Mouse (Mus musculus) forebrain, embryonic 16.5 days (tissue): ENCODE measurements around the gene Zfp536. TPM values are rescaled to one million over a fixed set of nuclear protein-coding genes. Genes with fewer than 3 reads are reported as not detected.

Experiments
- ATAC-seq: fragments of 200-750 bp; cut with Nextera tagmentation; 2 replicates; pipeline ENCODE4 v1.8.0; 2017; ENCODE audit warnings: mild to moderate bottlenecking, moderate library complexity
- H3K27ac ChIP-seq: fragments of 300-500 bp; sonication (generic); 2 replicates; pipeline ENCODE4 v1.5.1; 2014; ENCODE audit warnings: low read length, control low read depth
- H3K27me3 ChIP-seq: fragments of 300-500 bp; sonication (generic); replicated peaks from 2 replicates; pipeline ENCODE4 v1.6.1; 2014; ENCODE audit warnings: low read length; ENCODE audit not compliant: control insufficient read depth, insufficient read depth
- H3K36me3 ChIP-seq: fragments of 300-500 bp; sonication (generic); 2 replicates; pipeline ENCODE4 v1.6.1; 2014; ENCODE audit not compliant: control insufficient read depth, insufficient read depth
- H3K4me1 ChIP-seq: fragments of 300-500 bp; sonication (generic); replicated peaks from 2 replicates; pipeline ENCODE4 v1.6.1; 2014; ENCODE audit warnings: low read length; ENCODE audit not compliant: control insufficient read depth, insufficient read depth
- H3K4me2 ChIP-seq: fragments of 300-500 bp; sonication (generic); 2 replicates; pipeline ENCODE4 v1.6.1; 2014; ENCODE audit warnings: mild to moderate bottlenecking, low read length, control low read depth
- H3K4me3 ChIP-seq: fragments of 300-500 bp; sonication (generic); replicated peaks from 2 replicates; pipeline ENCODE4 v1.5.1; 2014; ENCODE audit warnings: mild to moderate bottlenecking, low read length, control low read depth
- H3K9ac ChIP-seq: fragments of 300-500 bp; sonication (generic); replicated peaks from 2 replicates; pipeline ENCODE4 v1.6.1; 2014; ENCODE audit warnings: low read depth, low read length, control low read depth
- H3K9me3 ChIP-seq: fragments of 300-500 bp; sonication (generic); 2 replicates; pipeline ENCODE4 v1.6.1; 2016; ENCODE audit warnings: low read length; ENCODE audit not compliant: control insufficient read depth
- WGBS: fragments of 180-500 bp; shearing (Covaris S2); extraction: QIAGEN DNeasy Blood & Tissue Kit; methylation state at CpG from one replicate; pipeline ENCODE4 v1.1.7; 2014; 5-methylcytosine and 5-hydroxymethylcytosine counted together
- polyA plus RNA-seq: library from polyadenylated mRNA; unstranded; fragments of >200 nt; fragmentation: Nextera tagmentation; extraction: Ambion mirVana; gene quantifications from 2 replicates; pipeline ENCODE4 v1.2.1, GENCODE M21; 2015

Gene Zfp536
- polyA plus RNA-seq, 1 experiment from 2014 or later = 31.1 TPM

DNA sequence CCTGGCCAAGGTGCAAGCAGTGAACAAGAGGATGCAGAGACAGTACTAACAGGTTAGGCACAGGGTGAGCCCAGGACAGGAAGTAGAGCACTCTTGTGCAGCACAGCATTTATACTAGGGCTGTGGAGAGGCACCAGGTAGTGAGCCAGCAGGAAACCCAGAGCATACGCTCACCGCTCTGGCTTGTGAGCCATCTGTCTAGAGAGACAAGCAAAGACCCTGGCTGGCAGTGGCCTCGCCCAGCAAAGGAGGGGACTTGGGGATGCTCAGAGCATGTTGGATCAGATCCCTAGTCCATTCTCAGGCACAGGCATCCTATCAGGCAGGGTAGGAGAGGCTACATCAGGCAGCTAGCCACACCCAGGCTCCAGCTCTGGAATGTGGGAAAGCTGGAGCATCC is 88.2 kb downstream of the Zfp536 start:
- Histone ChIP-seq H3K4me1 (peaks cover 16% of the 10 kb centered on the region), H3K36me3 (no peaks in the 10 kb centered on the region), H3K4me3 (no peak overlapping the region), H3K9ac (no peak overlapping the region), H3K9me3 (no peaks in the 10 kb centered on the region), H3K4me2 (no peak overlapping the region), H3K27me3 (no peaks in the 10 kb centered on the region), H3K27ac (no peak overlapping the region)
- 59% methylated on average over 3 of the region's 3 CpGs for WGBS
- no peak for ATAC-seq

DNA sequence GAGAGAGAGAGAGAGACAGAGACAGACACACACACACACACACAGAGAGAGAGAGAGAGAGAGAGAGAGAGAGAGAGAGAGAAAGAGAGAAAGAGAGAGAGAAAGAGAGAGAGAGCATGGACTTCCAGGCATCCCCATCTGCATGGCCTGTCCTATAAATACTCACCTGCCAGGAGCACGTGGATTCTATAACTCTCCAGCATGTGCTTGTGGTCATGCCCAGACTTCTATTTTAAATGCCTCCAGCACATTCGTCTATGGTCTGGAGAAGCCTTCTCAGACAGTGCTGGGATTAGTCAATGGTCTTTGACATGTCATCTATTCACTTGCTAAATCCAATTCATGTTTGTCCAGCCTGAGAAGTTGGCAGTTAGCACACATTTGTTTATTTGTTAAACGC is 92.1 kb downstream of the Zfp536 start:
- Histone ChIP-seq H3K36me3 (no peaks in the 10 kb centered on the region), H3K9ac (no peak overlapping the region), H3K27me3 (no peaks in the 10 kb centered on the region), H3K27ac (no peak overlapping the region), H3K4me3 (no peak overlapping the region), H3K4me1 (0 out of 2 replicates have a peak, but pooled peaks cover 2% of the 10 kb centered on the region), H3K4me2 (no peak overlapping the region), H3K9me3 (no peaks in the 10 kb centered on the region)
- ATAC-seq = no peak
- 52% methylated on average over 3 of the region's 3 CpGs for WGBS

DNA sequence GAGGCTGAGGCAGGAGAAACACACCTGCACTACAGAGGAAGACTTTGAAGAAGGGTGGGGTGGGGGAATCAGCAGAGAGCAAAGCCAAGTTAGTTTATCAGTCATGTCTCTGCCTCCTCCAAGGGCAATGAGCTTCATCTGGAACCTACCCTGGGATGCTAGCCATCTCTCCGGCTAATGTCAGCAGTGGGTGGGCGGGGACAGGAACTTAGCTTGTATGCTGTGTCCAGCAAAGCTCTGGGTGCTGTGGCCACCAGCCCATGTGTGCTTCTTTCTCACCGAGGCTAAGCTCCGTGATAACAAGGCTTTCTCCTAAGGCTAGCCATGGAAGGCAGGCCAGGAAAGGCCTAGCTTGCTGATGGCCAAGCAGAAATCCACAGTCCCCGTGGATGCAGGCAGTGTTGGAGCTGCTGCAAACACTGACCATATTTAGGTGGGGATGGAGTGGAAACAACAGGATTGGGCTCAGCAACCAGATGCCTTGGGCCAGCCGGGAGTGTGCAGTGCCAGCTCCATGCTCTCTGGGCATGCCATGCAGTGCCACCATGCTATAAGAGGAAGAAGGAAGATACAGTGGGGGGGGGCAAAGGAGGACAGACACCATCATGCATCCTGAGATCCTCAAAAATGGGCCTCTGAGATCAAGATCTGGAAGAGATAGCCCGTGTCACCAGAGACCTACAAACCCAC is 109.6 kb downstream of the Zfp536 start:
- Histone ChIP-seq H3K4me3 (no peak overlapping the region), H3K4me1 (peaks cover 16% of the 10 kb centered on the region), H3K9ac (no peak overlapping the region), H3K27ac (no peak overlapping the region), H3K4me2 (no peak overlapping the region), H3K9me3 (no peaks in the 10 kb centered on the region), H3K27me3 (no peaks in the 10 kb centered on the region), H3K36me3 (no peaks in the 10 kb centered on the region)
- 95% methylated on average over 7 of the region's 7 CpGs for WGBS
- ATAC-seq = no peak

DNA sequence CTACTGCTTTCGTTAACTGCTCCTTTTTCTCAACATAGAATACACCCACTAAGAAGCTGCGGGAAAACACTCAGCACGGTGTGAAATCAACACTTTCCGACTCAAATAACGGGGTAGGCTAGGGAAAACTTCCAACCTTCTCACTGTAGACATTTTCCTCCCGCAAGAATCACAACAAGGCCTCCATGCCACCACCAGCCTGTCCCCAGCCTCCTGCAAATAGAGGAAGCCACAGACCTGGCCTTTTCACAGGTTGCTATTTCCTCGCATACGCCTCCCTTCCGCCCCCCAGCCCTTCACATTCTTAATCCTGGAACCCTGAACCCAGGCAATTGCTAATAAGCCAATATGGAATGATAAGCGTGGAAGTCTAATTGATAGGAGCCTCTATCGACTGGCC is 124.8 kb downstream of the Zfp536 start:
- 72% methylated on average over 11 of the region's 11 CpGs for WGBS
- Histone ChIP-seq H3K4me2 (no peak overlapping the region), H3K9me3 (no peaks in the 10 kb centered on the region), H3K9ac (no peak overlapping the region), H3K4me3 (no peak overlapping the region), H3K36me3 (no peaks in the 10 kb centered on the region), H3K27me3 (no peaks in the 10 kb centered on the region), H3K27ac (no peak overlapping the region), H3K4me1 (peaks cover 24% of the 10 kb centered on the region)
- ATAC-seq = no peak

DNA sequence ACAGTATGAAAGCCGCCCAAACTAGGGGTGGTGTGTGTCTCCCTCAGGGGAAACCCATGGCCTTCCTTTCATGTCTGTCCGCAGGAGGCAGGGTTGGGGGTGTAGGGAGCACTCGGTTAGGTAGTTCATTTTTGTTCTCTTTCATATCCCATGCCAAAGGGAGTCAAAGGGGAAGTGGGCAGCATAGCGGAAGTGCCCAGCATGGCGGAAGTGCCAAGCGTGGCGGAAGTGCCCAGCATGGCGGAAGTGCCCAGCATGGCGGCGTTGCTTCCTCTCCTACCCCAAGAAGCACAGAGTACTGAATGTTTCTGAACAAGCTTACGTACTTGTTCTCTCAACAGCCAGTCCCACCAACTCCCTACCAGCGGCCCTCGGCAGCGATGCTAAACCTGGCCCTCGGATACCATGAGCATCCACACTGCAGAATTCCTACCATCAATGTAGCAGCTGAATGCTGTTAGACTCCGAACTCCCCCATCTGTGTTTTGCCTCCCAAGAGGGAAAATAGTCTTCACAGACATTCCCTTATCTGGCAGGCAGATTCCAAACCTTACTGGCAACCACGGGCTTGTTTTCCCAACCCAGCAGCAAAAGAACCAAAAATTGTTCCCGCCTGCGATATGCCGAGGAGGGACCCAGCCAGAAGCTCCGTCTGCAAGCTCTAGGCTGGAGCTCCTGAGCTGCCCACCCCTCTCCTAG is 125.4 kb downstream of the Zfp536 start:
- Histone ChIP-seq H3K4me3 (no peak overlapping the region), H3K9me3 (no peaks in the 10 kb centered on the region), H3K36me3 (no peaks in the 10 kb centered on the region), H3K27ac (no peak overlapping the region), H3K4me1 (peaks cover 24% of the 10 kb centered on the region), H3K4me2 (no peak overlapping the region), H3K27me3 (no peaks in the 10 kb centered on the region), H3K9ac (no peak overlapping the region)
- WGBS = 79% methylated on average over 21 of the region's 21 CpGs
- ATAC-seq = peak; percentile 52

DNA sequence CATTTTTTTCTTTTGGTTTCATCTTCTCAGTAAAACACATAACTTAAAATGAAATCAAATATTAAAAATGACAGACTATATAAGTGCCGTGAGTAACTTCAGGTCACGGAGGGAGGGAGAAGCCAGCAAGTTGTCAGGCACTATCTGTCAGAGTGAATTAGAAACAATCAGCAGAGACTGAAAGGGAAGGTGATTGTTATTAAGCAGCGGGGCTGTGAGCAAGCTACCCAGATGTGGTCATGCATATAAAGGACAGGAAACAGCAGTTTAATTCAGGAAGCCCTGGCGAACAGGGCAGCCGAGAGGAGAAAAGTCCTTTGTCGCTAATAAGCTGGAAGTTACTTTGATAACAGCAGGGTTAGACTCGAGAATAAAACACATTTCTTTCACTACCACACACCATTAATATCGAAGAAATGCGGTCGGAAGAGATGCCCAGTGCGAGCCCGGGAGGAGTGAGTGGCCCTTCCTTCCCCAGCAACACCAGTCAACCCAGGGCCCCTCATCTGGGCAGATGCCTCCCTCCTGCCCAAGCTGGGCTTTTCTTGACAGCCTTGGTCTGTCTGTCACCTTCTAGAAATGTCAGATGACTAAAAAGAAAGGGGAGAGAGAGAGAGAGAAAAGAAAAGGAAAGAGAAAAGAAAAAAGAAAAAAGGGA is 133.6 kb downstream of the Zfp536 start:
- Histone ChIP-seq H3K36me3 (no peaks in the 10 kb centered on the region), H3K4me2 (no peak overlapping the region), H3K9ac (no peak overlapping the region), H3K27me3 (no peaks in the 10 kb centered on the region), H3K4me1 (peaks cover 9% of the 10 kb centered on the region), H3K27ac (no peak overlapping the region), H3K9me3 (no peaks in the 10 kb centered on the region), H3K4me3 (no peak overlapping the region)
- WGBS = 24% methylated on average over 12 of the region's 12 CpGs
- 0 out of 2 replicates have a peak, but pooled peaks have one; percentile 18 for ATAC-seq

DNA sequence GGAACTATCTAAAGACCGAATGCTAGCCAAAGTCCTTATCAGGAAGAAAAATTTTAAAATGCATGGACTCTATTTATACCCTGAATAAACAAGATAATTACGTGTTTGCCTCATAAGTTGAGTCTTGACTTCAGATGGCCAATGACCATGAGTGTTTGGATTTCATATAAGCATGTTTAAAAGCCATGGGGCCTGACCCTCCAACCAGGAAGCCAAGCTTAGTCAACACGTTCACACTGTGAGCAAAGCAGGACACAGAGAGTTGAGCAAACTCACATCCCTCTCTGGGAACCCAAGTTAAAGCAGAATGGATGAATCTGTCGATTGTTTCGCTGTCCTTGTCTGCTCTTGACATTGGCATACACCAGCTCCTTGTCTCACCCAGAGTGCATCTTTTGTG is 138.6 kb downstream of the Zfp536 start:
- no peak overlapping the region for H3K27ac ChIP-seq
- H3K9me3 ChIP-seq = no peaks in the 10 kb centered on the region
- H3K4me2 ChIP-seq = no peak overlapping the region
- no peak for ATAC-seq
- H3K27me3 ChIP-seq = no peaks in the 10 kb centered on the region
- H3K4me1 ChIP-seq = peaks cover 2% of the 10 kb centered on the region
- no peaks in the 10 kb centered on the region for H3K36me3 ChIP-seq
- H3K9ac ChIP-seq = no peak overlapping the region
- 88% methylated on average over 5 of the region's 5 CpGs for WGBS
- no peak overlapping the region for H3K4me3 ChIP-seq

DNA sequence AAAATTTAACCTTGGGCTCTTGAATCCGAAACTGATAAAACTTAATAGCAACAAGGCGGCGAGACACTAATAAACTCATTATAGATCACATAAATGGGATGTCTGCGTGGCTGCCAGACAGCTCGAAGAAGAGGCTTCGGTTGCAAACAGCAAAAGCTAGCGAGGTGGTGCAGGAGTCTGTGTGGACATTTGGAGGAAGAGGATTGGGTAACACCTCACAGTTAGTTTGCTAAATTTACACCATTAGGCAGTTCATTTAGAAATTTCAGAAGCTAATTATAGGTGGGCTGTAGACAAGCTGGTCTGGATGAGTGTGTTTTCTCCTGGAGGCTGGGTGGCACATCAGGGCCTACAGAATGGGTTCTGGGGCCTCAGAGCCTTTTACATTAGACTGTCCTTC is 143.0 kb downstream of the Zfp536 start:
- Histone ChIP-seq H3K4me2 (no peak overlapping the region), H3K4me1 (peaks cover 16% of the 10 kb centered on the region), H3K36me3 (no peaks in the 10 kb centered on the region), H3K27me3 (no peaks in the 10 kb centered on the region), H3K4me3 (no peak overlapping the region), H3K9me3 (no peaks in the 10 kb centered on the region), H3K27ac (no peak overlapping the region), H3K9ac (no peak overlapping the region)
- ATAC-seq = no peak
- 69% methylated on average over 7 of the region's 7 CpGs for WGBS

DNA sequence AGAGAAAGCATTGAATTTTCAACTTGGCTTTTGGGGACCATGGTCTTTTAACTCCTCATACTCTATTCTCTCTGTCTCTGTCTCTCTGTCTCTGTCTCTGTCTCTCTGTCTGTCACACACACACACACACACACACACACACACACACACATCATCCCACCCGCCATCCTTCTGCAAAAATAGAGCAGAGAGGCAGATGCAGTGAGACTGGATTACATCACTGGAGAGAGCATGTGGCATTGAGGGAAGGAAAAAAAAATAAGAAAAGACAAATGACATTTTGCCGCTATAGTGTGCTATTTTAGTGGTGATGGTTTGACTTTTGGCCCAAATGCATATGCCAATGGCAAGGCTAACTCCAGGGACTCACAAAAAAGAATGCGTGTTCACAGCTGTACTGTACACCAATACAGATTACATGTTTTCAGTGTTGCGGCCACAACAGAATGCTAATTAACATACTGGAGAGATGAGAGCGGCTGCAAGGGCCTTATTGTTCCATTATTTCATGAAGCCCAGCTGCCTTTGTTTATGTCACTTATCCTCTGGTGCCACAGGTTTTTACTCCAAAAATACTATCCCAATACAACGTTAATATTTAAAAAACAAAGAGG is 145.4 kb downstream of the Zfp536 start:
- Histone ChIP-seq H3K9ac (no peak overlapping the region; the same call in 1 of the 2 replicates), H3K36me3 (no peaks in the 10 kb centered on the region), H3K4me1 (peaks cover 31% of the 10 kb centered on the region), H3K27ac (peak overlapping the region; percentile 41), H3K4me3 (no peak overlapping the region), H3K27me3 (no peaks in the 10 kb centered on the region), H3K4me2 (no peak overlapping the region), H3K9me3 (no peaks in the 10 kb centered on the region)
- ATAC-seq = no peak; the same call in 1 of the 2 replicates
- WGBS = 13% methylated on average over 6 of the region's 6 CpGs
